Mouse (Mus musculus): ENCODE measurements at regions not wholly inside any gene's neighbourhood (a gene's known extent, or its start where the extent isn't known, plus 50 kb on each side); places are given as distances from the start of the nearest gene placed in this dataset.

DNA sequence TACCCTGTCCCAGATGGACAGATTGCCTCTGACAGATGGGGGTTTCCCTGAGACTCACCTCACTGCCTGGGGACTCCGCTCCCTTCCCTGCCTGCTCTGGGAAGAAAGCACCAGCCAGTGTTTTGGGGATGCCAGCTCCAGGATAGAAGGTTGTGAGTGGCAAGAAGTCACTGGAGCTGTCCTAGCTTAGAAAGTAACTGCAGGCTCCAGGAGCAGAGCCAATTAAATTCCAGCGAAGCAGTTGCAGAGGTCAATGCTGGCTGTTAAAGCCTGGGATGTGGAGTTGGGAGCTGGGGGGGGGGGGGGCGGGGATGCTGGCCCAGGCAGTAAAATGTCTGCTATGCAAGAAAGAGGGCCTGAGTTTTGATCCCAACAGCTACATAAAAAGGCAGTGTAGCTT is 69.3 kb upstream of the Prdm11 start:
- Histone ChIP-seq H3K4me2 (no peak overlapping the region), H3K9ac (no peak overlapping the region), H3K27me3 (peaks cover 7% of the 10 kb centered on the region; the same call in 1 of the 2 replicates), H3K4me1 (0 out of 2 replicates have a peak, but pooled peaks cover 3% of the 10 kb centered on the region), H3K4me3 (no peak overlapping the region), H3K36me3 (no peaks in the 10 kb centered on the region), H3K9me3 (no peaks in the 10 kb centered on the region), H3K27ac (no peak overlapping the region)
- WGBS = 56% methylated on average over 2 of the region's 3 CpGs
- ATAC-seq (ENCODE audit: insufficient number of reproducible peaks, insufficient read depth, low FRiP score, low TSS enrichment, low read depth) = no peak

- WGBS = 70% methylated on average over 7 of the region's 7 CpGs
These were observed 68.0 kb upstream of the Prdm11 start for GRCm38 (mm10) chr2:93113929-93114328.

GRCm38 (mm10) chr2:93112320-93112719 is 66.4 kb upstream of the Prdm11 start:
- H3K4me3 ChIP-seq = no peak overlapping the region
- peaks cover 7% of the 10 kb centered on the region for H3K27me3 ChIP-seq
- H3K9ac ChIP-seq = no peak overlapping the region
- H3K4me1 ChIP-seq = no peaks in the 10 kb centered on the region
- no peaks in the 10 kb centered on the region for H3K36me3 ChIP-seq
- no peaks in the 10 kb centered on the region for H3K9me3 ChIP-seq
- no peak for ATAC-seq (ENCODE audit: insufficient number of reproducible peaks, insufficient read depth, low FRiP score, low TSS enrichment, low read depth)
- 46% methylated on average over 7 of the region's 7 CpGs for WGBS
- H3K27ac ChIP-seq = no peak overlapping the region
- no peak overlapping the region for H3K4me2 ChIP-seq

More at GRCm38 (mm10) chr2:93113929-93114328, 68.0 kb upstream of the Prdm11 start:
- no peak overlapping the region for H3K9ac ChIP-seq
- H3K36me3 ChIP-seq = no peaks in the 10 kb centered on the region
- no peaks in the 10 kb centered on the region for H3K9me3 ChIP-seq
- no peak for ATAC-seq (ENCODE audit: insufficient number of reproducible peaks, insufficient read depth, low FRiP score, low TSS enrichment, low read depth)
- no peak overlapping the region for H3K4me3 ChIP-seq
- 0 out of 2 replicates have a peak, but pooled peaks cover under 1% of the 10 kb centered on the region for H3K4me1 ChIP-seq
- H3K27me3 ChIP-seq = peaks cover 7% of the 10 kb centered on the region
- no peak overlapping the region for H3K4me2 ChIP-seq
- no peak overlapping the region for H3K27ac ChIP-seq

- H3K4me3 ChIP-seq = no peak overlapping the region
- H3K27ac ChIP-seq = no peak overlapping the region
- no peaks in the 10 kb centered on the region for H3K36me3 ChIP-seq
These were observed 64.9 kb upstream of the Prdm11 start for GRCm38 (mm10) chr2:93110898-93111297.

DNA sequence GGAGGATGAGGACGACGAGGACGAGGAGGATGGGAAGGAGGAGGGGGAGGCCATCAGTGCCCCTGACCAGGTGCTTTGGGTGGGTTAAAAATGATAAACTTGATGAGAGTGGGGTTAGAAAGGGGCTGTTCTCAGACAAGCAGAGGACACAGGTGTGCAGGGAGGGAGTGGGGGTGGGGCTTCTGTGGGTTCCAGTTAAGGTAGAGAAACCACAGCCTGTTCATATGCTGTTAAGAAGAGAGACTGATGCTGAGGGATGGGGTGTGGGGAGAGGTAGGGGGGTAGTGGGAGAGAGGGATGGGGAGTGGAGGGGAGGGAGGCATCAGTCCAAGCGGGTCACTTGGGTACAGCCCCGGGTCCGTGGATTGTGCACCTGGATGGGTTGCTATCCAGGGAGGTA is 60.6 kb upstream of the Prdm11 start:
- Histone ChIP-seq H3K9me3 (no peaks in the 10 kb centered on the region), H3K4me3 (no peak overlapping the region), H3K27me3 (peaks cover 9% of the 10 kb centered on the region), H3K4me1 (no peaks in the 10 kb centered on the region), H3K9ac (no peak overlapping the region), H3K4me2 (no peak overlapping the region), H3K27ac (no peak overlapping the region), H3K36me3 (no peaks in the 10 kb centered on the region)
- 69% methylated on average over 6 of the region's 6 CpGs for WGBS
- ATAC-seq (ENCODE audit: insufficient number of reproducible peaks, insufficient read depth, low FRiP score, low TSS enrichment, low read depth) = no peak

More at GRCm38 (mm10) chr2:93110898-93111297, 64.9 kb upstream of the Prdm11 start:
- Histone ChIP-seq H3K9ac (no peak overlapping the region), H3K9me3 (no peaks in the 10 kb centered on the region), H3K4me2 (no peak overlapping the region), H3K4me1 (no peaks in the 10 kb centered on the region), H3K27me3 (peaks cover 9% of the 10 kb centered on the region)
- 80% methylated on average over 5 of the region's 5 CpGs for WGBS
- no peak for ATAC-seq (ENCODE audit: insufficient number of reproducible peaks, insufficient read depth, low FRiP score, low TSS enrichment, low read depth)

- no peak overlapping the region for H3K27ac ChIP-seq
- no peak for ATAC-seq (ENCODE audit: insufficient number of reproducible peaks, insufficient read depth, low FRiP score, low TSS enrichment, low read depth)
- 73% methylated on average over 8 of the region's 8 CpGs for WGBS
These were observed 56.0 kb upstream of the Prdm11 start for GRCm38 (mm10) chr2:93101991-93102390.

DNA sequence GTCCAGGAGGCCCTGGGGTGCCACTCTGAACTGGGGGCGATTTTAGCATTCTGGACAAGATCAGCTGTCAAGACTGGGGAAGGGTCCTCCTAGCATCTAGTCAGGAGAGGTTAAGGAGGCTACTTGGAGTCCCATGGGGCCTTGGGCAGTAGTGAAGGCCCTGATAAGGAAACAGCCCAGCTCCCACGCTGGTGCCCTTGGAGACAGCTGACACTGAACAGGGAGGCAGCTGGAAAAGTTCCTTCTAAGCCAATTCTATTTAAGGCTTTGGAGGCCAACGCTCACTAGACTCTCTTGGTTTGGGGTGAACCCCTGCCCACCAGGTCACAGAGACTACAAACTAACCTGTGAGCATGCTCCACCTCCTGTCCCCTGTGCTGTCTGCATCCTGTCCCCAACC is 53.8 kb upstream of the Prdm11 start:
- Histone ChIP-seq H3K4me3 (no peak overlapping the region), H3K9me3 (no peaks in the 10 kb centered on the region), H3K27ac (no peak overlapping the region), H3K4me2 (no peak overlapping the region), H3K4me1 (peaks cover 14% of the 10 kb centered on the region), H3K27me3 (no peaks in the 10 kb centered on the region), H3K36me3 (no peaks in the 10 kb centered on the region), H3K9ac (no peak overlapping the region)
- WGBS = 65% methylated on average over 3 of the region's 3 CpGs
- ATAC-seq (ENCODE audit: insufficient number of reproducible peaks, insufficient read depth, low FRiP score, low TSS enrichment, low read depth) = no peak

More at GRCm38 (mm10) chr2:93101991-93102390, 56.0 kb upstream of the Prdm11 start:
- peaks cover 14% of the 10 kb centered on the region for H3K4me1 ChIP-seq
- no peak overlapping the region for H3K4me2 ChIP-seq
- peaks cover 3% of the 10 kb centered on the region; the same call in 1 of the 2 replicates for H3K27me3 ChIP-seq
- H3K4me3 ChIP-seq = no peak overlapping the region
- no peak overlapping the region for H3K9ac ChIP-seq
- H3K9me3 ChIP-seq = no peaks in the 10 kb centered on the region
- no peaks in the 10 kb centered on the region for H3K36me3 ChIP-seq

GRCm38 (mm10) chr2:93097016-93097415 is 51.0 kb upstream of the Prdm11 start:
- Histone ChIP-seq H3K27ac (no peak overlapping the region), H3K36me3 (no peaks in the 10 kb centered on the region), H3K4me2 (no peak overlapping the region), H3K27me3 (no peaks in the 10 kb centered on the region), H3K4me3 (no peak overlapping the region), H3K4me1 (peaks cover 14% of the 10 kb centered on the region), H3K9ac (no peak overlapping the region), H3K9me3 (no peaks in the 10 kb centered on the region)
- 92% methylated on average over 2 of the region's 2 CpGs for WGBS
- no peak for ATAC-seq (ENCODE audit: insufficient number of reproducible peaks, insufficient read depth, low FRiP score, low TSS enrichment, low read depth)

DNA sequence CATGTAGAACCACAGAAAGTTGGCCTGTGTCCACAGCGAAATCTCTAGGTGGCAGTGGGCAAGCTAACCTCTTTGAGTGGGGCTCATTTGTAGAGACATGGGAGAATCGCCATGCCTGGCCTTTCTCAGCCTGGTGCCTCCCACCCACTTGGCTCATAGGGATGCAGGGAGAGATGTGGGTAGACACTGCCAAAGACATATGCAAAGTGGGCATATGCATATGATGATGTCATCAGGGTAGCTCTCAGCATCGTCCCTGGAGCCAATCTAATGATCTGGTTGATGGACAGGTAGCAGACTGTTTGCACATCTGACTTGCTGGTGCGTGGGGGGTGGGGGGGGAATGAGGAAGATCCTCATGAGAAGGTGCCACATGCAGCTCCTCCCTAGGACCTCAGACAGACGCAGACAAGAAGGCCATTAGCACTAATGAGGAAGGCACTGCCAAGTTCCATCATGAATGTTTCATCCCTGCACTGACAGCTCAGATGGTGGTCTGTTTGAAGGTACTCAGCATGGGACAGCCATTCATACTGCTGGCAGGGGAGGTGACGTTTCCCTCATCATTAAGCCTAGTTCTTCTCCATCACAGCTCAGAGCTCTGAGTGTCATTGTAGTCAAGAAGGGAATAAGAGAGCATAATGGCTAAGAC is 50.2 kb upstream of the Prdm11 start:
- H3K4me3 ChIP-seq = no peak overlapping the region
- no peak overlapping the region for H3K4me2 ChIP-seq
- H3K36me3 ChIP-seq = no peaks in the 10 kb centered on the region
- H3K9me3 ChIP-seq = no peaks in the 10 kb centered on the region
- no peak overlapping the region for H3K9ac ChIP-seq
- no peak overlapping the region for H3K27ac ChIP-seq
- H3K27me3 ChIP-seq = no peaks in the 10 kb centered on the region
- WGBS = 80% methylated on average over 6 of the region's 6 CpGs
- H3K4me1 ChIP-seq = peaks cover 14% of the 10 kb centered on the region
- no peak for ATAC-seq (ENCODE audit: insufficient number of reproducible peaks, insufficient read depth, low FRiP score, low TSS enrichment, low read depth)

Data from embryonic facial prominence, embryonic 13.5 days (tissue).